Mouse (Mus musculus): Measurements from ENCODE around the gene Ccl28. TPM values are rescaled to one million over a fixed set of nuclear protein-coding genes. Genes with fewer than 3 reads are reported as not detected.
"Not testable (repeated sequence)": the region's sequence is repeated elsewhere in the genome, so short reads cannot be mapped to it uniquely, and the experiment has no call there.

Ccl28 gene
- polyA plus RNA-seq, 1 experiment from 2014 or later = not detected

DNA sequence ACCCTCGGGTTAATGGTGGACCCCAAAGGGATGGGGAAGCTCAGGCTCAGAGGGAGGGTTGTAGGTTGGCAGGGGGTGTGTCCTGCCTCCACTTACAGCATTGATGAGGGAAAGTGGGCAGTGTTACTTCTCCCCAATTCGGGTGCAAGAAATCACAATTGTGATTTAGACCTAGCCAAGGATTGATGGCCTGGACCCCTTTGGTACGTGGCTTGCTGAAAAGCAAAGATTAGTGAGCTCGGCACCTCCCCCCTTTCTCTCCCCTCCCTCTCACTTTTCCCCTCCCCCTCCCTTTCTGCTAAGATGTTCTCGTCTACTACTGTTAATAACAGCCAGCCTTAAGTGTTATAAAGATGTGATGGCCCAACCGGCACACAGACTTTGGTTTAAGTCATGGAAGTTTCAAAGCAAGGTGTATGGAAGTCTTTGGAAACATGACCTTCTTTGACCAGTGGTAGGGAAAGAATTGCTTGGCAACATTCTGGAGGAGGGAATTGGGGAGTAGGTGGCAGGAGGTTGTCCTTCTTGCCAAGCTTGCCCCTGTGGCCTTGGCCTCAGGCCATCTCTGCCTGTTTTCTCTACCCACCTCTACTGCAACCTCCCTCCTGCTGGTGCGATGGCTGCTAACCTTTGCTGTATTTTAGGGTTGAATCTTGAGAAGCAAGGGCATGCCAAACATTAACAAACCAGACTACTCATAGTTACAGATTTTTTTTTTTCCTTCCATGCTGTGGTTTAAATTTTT, 67.4 kb downstream of the Ccl28 start:
- H3K36me3 ChIP-seq (replicated peaks; ENCODE audit: insufficient read depth, low read length) = no peaks in the 10 kb centered on the region
- ATAC-seq (no peak), DNase-seq (no peak)
- H3K4me1 ChIP-seq (ENCODE audit: insufficient read depth) = peaks cover 10% of the 10 kb centered on the region
- no peaks in the 10 kb centered on the region for H3K27me3 ChIP-seq (ENCODE audit: insufficient read depth, low read length)
- H3K27ac ChIP-seq (ENCODE audit: low read depth) = peak overlapping the region; percentile 82
- WGBS (ENCODE audit: insufficient replicate concordance) = 7% methylated on average over 7 of the region's 7 CpGs
- peak overlapping the region; percentile 96 for H3K4me2 ChIP-seq (ENCODE audit: low read depth, low read length)
- peak overlapping the region; percentile 93 for H3K9ac ChIP-seq (replicated peaks)
- TF ChIP-seq EP300 (IDR thresholded peaks at IDR 0.05; ENCODE audit: low read depth) (no peak), CTCF (IDR thresholded peaks at IDR 0.05; ENCODE audit: low read depth) (no peak)
- no peaks in the 10 kb centered on the region for H3K9me3 ChIP-seq (ENCODE audit: low read length)
- peak overlapping the region; percentile 87 for H3K4me3 ChIP-seq (ENCODE audit: low read depth, low read length)

DNA sequence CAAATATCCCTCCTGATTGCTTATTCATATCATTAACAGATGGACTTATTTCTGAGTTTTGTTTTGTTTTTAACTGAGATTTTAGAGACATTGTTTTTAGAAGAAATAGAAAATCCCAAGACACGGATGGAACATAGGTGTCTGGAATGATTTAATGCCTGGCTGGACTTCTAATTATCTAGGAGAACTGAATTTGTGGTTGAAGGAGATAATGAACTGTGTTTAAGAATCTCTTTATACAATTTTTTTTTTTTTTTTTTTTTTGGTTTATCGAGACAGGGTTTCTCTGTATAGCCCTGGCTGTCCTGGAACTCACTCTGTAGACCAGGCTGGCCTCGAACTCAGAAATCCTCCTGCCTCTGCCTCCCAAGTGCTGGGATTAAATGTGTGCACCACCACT, 68.3 kb downstream of the Ccl28 start:
- Histone ChIP-seq H3K4me3 (ENCODE audit: low read depth, low read length) (peak overlapping the region; percentile 87), H3K4me1 (ENCODE audit: insufficient read depth) (peaks cover 10% of the 10 kb centered on the region), H3K4me2 (ENCODE audit: low read depth, low read length) (peak overlapping the region; percentile 96)
- WGBS (ENCODE audit: insufficient replicate concordance) = 64% methylated on average over 3 of the region's 3 CpGs
- not testable (repeated sequence) for H3K9ac ChIP-seq (replicated peaks); ATAC-seq; H3K27ac ChIP-seq (ENCODE audit: low read depth); H3K9me3 ChIP-seq (ENCODE audit: low read length); H3K27me3 ChIP-seq (ENCODE audit: insufficient read depth, low read length); H3K36me3 ChIP-seq (replicated peaks; ENCODE audit: insufficient read depth, low read length); DNase-seq

DNA sequence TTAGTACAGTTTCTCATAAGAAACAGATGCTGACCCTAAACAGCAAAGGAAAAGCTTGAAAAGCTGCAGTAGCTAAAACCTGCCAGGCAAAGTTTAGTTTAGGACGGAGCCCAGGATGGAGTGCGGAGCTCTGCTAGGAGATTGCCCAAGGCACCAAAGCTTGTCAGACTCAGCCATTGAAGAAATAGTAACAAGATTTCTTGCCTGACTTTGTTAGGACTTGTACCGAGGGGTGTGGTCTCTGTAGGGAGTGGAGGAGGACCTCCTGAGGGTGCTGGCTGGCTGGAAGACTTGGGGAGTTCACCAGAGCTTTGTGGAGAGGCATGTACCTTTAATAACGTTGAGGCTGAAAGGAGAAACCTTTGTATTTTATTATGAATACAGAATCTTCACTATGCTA, 72.1 kb downstream of the Ccl28 start:
- Histone ChIP-seq H3K36me3 (replicated peaks; ENCODE audit: insufficient read depth, low read length) (peaks cover 11% of the 10 kb centered on the region), H3K4me1 (ENCODE audit: insufficient read depth) (peaks cover 10% of the 10 kb centered on the region), H3K9me3 (ENCODE audit: low read length) (no peaks in the 10 kb centered on the region), H3K4me3 (ENCODE audit: low read depth, low read length) (no peak overlapping the region), H3K9ac (replicated peaks) (no peak overlapping the region), H3K27me3 (ENCODE audit: insufficient read depth, low read length) (no peaks in the 10 kb centered on the region), H3K4me2 (ENCODE audit: low read depth, low read length) (no peak overlapping the region), H3K27ac (ENCODE audit: low read depth) (no peak overlapping the region)
- DNase-seq (no peak), ATAC-seq (no peak)
- 68% methylated on average over 4 of the region's 4 CpGs for WGBS (ENCODE audit: insufficient replicate concordance)
- no peak for TF ChIP-seq CTCF (IDR thresholded peaks at IDR 0.05; ENCODE audit: low read depth)
- TF ChIP-seq EP300 (IDR thresholded peaks at IDR 0.05; ENCODE audit: low read depth) = no peak

- ATAC-seq = no peak
Measured at GRCm38 (mm10) chr13:119696496-119696895, 72.9 kb downstream of the Ccl28 start.

DNA sequence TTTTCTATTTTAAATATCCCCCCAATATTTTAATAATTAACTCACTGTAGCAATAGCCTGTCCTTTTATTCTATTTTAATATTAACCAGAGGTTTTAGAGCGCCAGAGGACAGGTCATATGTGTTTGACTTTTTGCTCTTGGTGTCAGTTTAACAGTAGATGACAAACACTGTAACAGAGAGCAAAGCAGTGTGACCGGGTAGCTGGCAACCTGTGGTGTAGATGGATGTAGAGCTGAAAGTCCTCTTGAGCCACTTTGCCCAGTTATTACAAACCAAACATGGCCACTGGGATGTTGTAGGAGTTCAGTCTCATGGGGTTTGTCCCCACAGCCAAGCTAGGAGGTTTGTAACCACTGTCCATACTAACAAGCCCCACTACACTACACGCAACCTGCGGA, 74.8 kb downstream of the Ccl28 start:
- WGBS (ENCODE audit: insufficient replicate concordance) = 75% methylated on average over 4 of the region's 4 CpGs
- TF ChIP-seq EP300 (IDR thresholded peaks at IDR 0.05; ENCODE audit: low read depth) (no peak), CTCF (IDR thresholded peaks at IDR 0.05; ENCODE audit: low read depth) (no peak)
- no peaks in the 10 kb centered on the region for H3K4me1 ChIP-seq (ENCODE audit: insufficient read depth)
- DNase-seq (no peak), ATAC-seq (peak; percentile 72)
- H3K9ac ChIP-seq (replicated peaks) = no peak overlapping the region
- peak overlapping the region; percentile 19; the same call in 1 of the 2 replicates for H3K27ac ChIP-seq (ENCODE audit: low read depth)
- no peak overlapping the region for H3K4me3 ChIP-seq (ENCODE audit: low read depth, low read length)
- H3K27me3 ChIP-seq (ENCODE audit: insufficient read depth, low read length) = no peaks in the 10 kb centered on the region
- H3K36me3 ChIP-seq (replicated peaks; ENCODE audit: insufficient read depth, low read length) = peaks cover 22% of the 10 kb centered on the region
- H3K9me3 ChIP-seq (ENCODE audit: low read length) = no peaks in the 10 kb centered on the region
- no peak overlapping the region for H3K4me2 ChIP-seq (ENCODE audit: low read depth, low read length)

More at GRCm38 (mm10) chr13:119696496-119696895, 72.9 kb downstream of the Ccl28 start:
- H3K4me2 ChIP-seq (ENCODE audit: low read depth, low read length) = no peak overlapping the region
- TF ChIP-seq CTCF (IDR thresholded peaks at IDR 0.05; ENCODE audit: low read depth) = no peak
- no peak for TF ChIP-seq EP300 (IDR thresholded peaks at IDR 0.05; ENCODE audit: low read depth)
- H3K36me3 ChIP-seq (replicated peaks; ENCODE audit: insufficient read depth, low read length) = peaks cover 16% of the 10 kb centered on the region
- H3K4me1 ChIP-seq (ENCODE audit: insufficient read depth) = peaks cover 2% of the 10 kb centered on the region; the same call in 1 of the 2 replicates
- H3K27me3 ChIP-seq (ENCODE audit: insufficient read depth, low read length) = no peaks in the 10 kb centered on the region
- DNase-seq = no peak
- 55% methylated on average over 1 of the region's 1 CpGs for WGBS (ENCODE audit: insufficient replicate concordance)
- H3K9ac ChIP-seq (replicated peaks) = no peak overlapping the region
- H3K9me3 ChIP-seq (ENCODE audit: low read length) = no peaks in the 10 kb centered on the region
- H3K4me3 ChIP-seq (ENCODE audit: low read depth, low read length) = no peak overlapping the region
- H3K27ac ChIP-seq (ENCODE audit: low read depth) = no peak overlapping the region

Other genes starting within 250 kb of the Ccl28 start
- gene Paip1, start 195.2 kb upstream of the Ccl28 start, polyA plus RNA-seq (2015; fragmentation: Nextera tagmentation; extraction: Ambion mirVana) = 34.1 and 39.7 TPM in 2 replicates
- gene 4833420G17Rik, start 161.1 kb upstream of the Ccl28 start, polyA plus RNA-seq (2015; fragmentation: Nextera tagmentation; extraction: Ambion mirVana) = 18.4 and 18.6 TPM in 2 replicates
- 0.72 and 0.91 TPM in 2 replicates for gene Tmem267, start 135.8 kb upstream of the Ccl28 start, polyA plus RNA-seq (2015; fragmentation: Nextera tagmentation; extraction: Ambion mirVana)
- gene 3110070M22Rik, start 135.4 kb upstream of the Ccl28 start, polyA plus RNA-seq (2015; fragmentation: Nextera tagmentation; extraction: Ambion mirVana) = 0.41 and 0.77 TPM in 2 replicates
- gene Hmgcs1, start 66.6 kb downstream of the Ccl28 start, polyA plus RNA-seq (2015; fragmentation: Nextera tagmentation; extraction: Ambion mirVana) = 81.2 and 94.7 TPM in 2 replicates
- gene Nim1k, start 132.1 kb downstream of the Ccl28 start, polyA plus RNA-seq (2015; fragmentation: Nextera tagmentation; extraction: Ambion mirVana) = 0.22 and 0.32 TPM in 2 replicates
- 8.8 and 11.0 TPM in 2 replicates for gene Zfp131, start 167.1 kb downstream of the Ccl28 start, polyA plus RNA-seq (2015; fragmentation: Nextera tagmentation; extraction: Ambion mirVana)
- not detected in 2 replicates for gene AF067063, start 206.4 kb downstream of the Ccl28 start, polyA plus RNA-seq (2015; fragmentation: Nextera tagmentation; extraction: Ambion mirVana)
- gene D13Ertd608e, start 212.2 kb downstream of the Ccl28 start, polyA plus RNA-seq (2015; fragmentation: Nextera tagmentation; extraction: Ambion mirVana) = 0.19 TPM in 1 of 2 replicates, not detected in the other

Measured in liver, postnatal 0 days (tissue).